Mouse (Mus musculus) frontal cortex, postnatal 25 days (tissue): ENCODE data around the gene Atxn7l3.

ENCODE experiments used
- DNase-seq, 2 experiments: peaks; one replicate each; pipeline ENCODE4 v3.0.0; 2022; ENCODE audit warnings: low spot score in 2 of 2

Atxn7l3 gene

DNA sequence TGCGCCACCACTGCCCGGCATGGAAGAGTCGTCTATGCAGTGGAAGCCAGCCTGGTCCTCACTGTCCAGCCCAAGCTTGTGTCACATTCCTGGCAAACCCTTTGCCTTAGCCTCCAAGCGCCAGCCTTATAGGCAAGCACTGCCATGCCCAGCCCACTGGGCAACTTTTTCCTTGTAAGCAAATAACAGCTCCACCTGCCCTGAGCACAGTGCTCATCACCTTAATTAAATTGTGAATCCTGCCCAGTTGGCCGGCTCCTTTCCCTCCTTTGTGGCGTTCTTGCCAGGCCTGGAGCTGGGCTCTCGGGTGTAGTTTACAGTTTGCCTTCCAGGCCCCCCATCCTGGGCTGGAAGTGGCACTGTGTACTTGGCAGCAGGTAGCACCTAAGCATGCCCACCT is 33.2 kb downstream of the Atxn7l3 start:
- no peak for DNase-seq

DNA sequence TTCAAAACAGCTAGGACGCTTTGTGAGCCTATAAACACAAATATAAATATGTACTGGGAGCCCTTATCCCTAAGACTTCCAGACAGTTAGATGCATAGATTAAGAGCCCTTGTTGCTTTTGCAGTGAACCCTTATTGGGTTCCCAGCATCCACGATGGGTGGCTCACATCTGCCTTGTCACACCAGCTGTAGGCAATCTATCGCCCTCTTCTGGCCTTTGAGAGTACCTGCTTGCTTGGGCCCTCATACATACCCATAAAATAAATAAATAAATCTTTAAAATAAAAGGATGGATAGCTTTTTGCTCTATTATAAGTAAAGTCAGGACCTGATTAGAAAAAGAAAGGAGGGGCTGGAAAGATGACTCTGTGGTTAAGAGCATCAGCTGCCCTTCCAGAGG is 37.9 kb downstream of the Atxn7l3 start:
- DNase-seq, result no peak

DNA sequence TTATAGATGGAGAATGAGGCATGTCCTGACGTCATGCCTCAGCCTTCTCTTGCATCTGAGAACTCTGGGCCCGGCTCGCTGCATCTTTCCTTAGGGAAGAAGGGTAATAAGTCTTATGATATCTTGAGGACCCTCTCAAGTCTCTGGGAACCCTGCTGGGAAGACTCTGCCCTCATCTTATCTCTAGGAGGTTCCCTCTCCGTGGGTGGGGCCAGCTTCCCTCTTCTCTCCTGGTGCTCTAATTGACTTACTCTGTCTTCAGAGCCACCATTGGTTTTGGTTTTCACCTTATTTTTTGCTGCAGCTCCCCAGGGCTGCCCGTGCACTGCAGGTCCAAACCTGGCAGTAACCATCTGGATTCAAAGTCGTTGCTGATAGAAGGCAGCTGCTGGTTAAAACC is 38.3 kb downstream of the Atxn7l3 start:
- no peak for DNase-seq

DNA sequence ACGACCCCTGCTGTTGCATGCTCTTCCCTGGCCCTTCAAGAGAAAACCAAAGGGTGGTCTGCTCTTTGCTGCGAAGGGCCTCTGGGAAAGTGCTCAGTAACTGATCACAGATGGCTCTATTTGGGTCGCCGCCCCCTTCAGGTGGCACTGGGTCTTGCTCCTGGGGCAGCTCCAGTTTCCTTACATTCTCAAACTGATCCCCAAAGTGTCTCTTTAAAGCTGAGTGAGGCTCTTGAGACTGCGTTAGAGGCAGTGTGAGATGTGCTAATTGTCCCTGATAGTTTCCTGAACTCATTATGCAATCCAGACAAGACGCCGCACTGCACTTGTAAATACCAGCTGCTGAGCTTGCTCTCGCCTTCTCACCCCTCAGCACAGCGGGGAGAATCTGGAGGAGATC is 38.9 kb downstream of the Atxn7l3 start:
- no peak for DNase-seq

DNA sequence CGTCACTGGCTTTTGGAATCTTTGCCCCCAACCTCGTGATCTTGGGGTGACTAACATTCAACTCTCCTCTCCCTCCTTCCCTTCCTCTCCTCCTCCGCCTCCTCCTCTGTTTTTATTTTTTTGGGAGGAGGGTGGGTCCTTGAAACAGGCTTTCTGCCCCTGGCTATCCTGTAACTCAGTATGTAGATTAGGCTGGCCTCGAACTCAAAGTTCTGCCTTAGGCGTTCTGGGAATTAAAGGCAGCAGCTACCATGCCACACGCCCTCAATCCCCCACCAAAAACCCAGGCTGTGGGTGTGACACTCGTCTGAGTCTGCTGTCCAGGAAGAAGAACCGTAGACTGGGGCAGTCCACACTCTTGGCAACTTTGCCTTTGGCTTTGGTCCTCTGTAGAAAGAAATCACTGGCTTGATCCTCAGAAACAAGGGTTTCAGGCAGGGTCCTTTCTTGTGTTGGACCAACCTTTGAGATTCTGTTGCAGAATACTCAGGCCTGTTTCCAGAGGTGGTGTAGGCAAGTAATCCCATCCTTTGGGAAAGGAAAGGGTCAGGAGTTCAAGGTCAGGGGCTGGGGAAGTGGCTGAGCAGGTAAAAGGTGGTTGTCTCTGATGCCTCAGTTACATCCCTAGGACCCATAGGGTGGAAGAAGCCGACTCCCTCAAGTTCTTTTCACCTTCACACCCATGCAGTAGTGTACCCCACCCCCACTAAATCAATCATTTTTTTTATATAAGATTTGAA is 46.9 kb downstream of the Atxn7l3 start:
- DNase-seq, result no peak

DNA sequence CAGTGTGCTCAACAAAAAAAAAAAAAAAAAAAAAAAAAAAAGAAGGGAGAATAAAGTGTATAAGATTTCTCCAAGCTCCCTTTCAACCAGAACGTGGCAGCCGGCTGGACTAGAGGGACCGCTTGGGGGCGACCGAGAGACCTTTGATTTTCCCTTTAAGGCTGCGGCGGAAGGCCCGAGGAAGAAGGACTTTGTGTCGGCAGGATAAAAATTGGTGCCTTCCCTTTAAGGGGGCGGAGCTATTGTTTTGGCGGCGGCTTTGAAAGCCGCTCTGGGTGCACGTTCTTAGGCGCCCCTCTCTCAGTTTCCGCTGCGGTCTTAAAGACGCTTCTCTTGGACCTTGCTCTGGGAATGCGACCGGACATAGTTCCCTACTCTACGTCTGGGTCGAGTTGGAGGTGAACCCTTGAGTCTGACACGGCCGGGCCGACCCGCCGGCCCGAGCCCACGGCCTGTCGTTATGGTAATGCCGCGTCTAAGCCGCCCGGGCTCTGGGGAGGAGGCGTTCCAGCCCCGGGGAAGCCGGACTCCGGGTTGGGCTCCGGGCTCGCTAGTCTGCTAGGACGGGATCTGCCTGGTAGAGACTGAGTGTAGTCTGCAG is 47.7 kb downstream of the Atxn7l3 start, which contains the start of gene BC030867:
BC030867 (plus strand) TSS at position 253 of the 601 bp plus-strand sequence.
- DNase-seq, result peak; percentile 95 to 96

DNA sequence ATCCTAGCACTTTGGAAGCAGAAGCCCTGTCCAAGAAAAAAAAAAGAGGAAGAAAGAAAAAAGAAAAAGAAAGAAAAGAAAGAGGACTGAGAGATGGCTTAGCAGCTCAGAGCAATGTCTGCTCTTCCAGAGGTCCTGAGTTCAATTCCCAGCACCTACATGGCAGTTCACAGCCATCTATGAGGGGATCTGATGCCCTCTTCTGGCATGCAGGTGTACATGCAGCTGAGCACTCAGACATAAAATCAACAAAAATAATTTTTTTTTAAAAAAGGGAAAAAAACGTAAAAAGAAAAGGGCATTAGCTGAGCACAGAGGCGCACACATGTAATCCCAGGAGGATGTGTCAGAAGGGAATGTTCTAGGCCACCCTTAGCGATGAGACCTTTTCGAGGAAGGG is 49.6 kb downstream of the Atxn7l3 start:
- no peak for DNase-seq

DNA sequence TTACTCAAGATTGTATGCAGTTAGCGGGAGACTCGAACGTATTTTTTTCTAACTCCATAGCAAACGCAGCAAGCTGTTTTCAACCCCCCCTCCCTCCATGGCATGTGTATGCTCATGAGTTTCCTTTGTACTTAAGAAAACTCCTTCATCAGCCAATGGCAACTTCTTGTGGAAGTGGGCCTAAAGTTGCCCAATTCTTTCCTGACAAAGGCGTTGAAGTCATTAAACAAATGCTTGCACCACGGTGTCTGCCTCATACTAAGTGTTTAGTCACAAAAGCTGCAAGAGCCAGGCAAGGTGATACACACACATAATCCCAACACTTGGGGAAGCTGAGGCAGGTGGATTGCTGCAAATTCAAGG is 50.2 kb downstream of the Atxn7l3 start:
- DNase-seq, result no peak

DNA sequence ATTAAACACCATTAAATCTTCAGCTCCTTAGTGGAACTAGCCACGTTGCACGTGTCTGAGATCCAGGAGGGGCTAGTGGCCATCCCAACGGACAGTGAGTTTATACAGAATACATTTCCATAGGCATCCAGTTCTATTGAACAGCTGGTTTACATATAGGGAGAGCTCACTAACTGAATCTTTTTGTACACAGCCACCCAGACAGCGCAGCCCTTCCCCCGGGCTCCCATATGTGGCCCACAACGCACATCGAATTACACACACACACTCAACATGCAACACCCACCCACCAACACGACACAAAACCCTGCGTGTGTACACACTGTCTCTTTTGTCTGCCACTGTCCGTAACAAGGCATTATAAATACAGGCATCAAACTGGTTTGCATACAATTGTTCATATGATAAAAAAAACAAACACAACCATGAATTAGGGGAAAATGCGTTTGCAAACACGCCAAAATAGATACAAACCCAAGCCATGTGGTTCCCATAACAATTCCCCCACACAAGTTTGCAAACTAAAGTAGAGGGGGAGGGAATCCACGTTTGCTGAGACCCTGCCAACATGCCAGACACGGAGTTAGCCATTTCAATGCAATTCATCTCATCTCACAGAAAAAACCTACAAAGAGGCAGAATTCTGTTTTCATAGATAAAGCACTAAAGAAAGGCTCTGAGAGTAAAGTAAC is 50.7 kb downstream of the Atxn7l3 start:
- DNase-seq, result no peak

DNA sequence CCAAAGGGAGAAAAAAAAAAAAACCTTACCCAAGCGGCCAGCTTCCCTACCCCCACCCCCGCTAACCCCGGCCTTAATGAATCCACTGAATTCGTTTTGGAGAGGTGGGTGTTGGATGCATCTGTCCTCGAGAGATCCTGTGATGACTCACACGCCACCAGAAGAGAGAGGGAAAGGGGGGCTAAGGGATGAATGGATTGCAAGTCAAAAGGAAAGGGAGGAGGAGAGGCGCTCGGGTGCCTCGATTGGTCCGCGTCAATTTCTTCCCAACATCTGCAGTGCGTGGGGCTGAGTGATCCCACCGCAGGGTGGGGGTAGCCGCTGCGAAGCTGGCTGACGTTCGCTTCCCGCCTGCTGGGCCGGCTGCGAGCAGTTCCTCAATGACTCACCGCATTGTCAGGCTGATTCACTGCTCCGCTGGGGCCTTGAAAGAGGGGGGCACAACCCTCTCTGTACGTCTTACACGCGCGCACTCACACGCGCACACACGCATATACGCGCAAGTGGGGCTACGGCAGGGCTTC is 51.4 kb downstream of the Atxn7l3 start:
- DNase-seq, result peak; percentile 64 to 65

DNA sequence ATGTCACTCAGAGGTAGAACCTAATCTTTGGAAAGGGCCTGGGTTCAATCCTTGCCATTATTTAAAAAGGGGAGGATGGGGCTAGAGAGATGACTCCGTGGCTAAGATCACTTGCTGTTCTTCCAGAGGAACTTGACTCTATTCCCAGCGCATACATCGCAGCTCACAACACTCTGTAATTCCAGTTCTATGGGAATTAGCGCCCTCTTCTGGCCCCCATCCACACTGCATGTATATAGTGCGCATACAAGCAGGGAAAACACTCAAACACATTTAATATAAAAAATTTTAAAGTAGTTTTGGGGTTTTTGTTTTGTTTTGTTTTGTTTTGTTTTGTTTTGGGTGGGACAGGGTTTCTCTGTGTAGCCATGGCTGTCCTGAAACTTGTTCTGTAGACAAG is 54.6 kb downstream of the Atxn7l3 start:
- no peak for DNase-seq

DNA sequence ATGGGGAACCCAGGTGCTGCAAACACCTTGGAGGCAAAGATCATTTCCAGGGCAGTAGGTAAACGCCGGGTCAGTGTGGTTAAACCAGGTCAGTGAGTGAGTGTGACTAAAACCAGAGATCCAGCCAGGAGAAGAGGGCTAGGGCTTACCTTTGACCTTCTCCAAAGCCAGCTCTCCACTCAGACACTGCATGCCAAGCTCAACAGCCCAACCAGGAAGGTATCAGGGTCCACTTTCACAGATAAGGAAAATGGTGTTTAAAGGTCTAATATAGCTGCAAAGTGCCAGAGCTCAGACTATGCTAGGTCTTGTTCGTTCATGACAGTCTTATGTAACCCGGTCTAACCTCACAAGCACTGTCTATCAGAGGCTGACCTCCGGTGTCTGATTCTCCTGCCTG is 55.2 kb downstream of the Atxn7l3 start:
- no peak for DNase-seq

DNA sequence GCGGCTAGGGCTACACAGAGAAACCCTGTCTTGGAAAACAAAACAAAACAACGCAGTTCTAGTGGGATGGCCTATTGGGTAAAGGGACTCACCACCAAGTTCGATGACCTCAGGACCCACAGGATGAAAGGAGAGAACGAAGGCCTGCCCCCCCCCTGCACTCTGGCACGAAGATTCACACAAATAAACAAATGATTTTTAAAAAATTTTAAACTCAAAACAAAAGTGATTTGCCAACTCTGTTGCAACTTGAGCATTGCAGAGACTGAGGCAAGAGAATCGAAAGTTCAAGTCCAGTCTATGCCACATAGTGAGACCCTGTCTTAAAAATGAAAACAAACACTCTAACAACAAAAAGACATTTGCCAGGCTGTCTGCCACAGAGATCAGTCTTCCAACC is 55.8 kb downstream of the Atxn7l3 start:
- DNase-seq, result no peak
